Mouse (Mus musculus) frontal cortex, adult (tissue): ENCODE results near the gene Nrxn3.

ENCODE experiments used
- ATAC-seq: cut with Nextera tagmentation; 2 replicates; pipeline ENCODE4 v1.9.2; 2017; ENCODE audit warnings: mild to moderate bottlenecking, moderate library complexity, mixed read lengths; ENCODE audit not compliant: low TSS enrichment

Nrxn3 gene

GRCm38 (mm10) chr12:89953649-89954048 is 1231.0 kb downstream of the Nrxn3 start:
- no peak for ATAC-seq

GRCm38 (mm10) chr12:89954441-89955070 is 1231.9 kb downstream of the Nrxn3 start:
- no peak for ATAC-seq

GRCm38 (mm10) chr12:89963073-89963472 is 1240.4 kb downstream of the Nrxn3 start:
- ATAC-seq = no peak

GRCm38 (mm10) chr12:89976648-89977047 is 1254.0 kb downstream of the Nrxn3 start:
- no peak for ATAC-seq

- peak; percentile 95 for ATAC-seq
Observed at GRCm38 (mm10) chr12:89977479-89977878, 1254.8 kb downstream of the Nrxn3 start.

- ATAC-seq = no peak
Observed at GRCm38 (mm10) chr12:89979190-89979589, 1256.5 kb downstream of the Nrxn3 start.

GRCm38 (mm10) chr12:89982445-89982844 is 1259.8 kb downstream of the Nrxn3 start:
- no peak for ATAC-seq

GRCm38 (mm10) chr12:89983399-89983798 is 1260.7 kb downstream of the Nrxn3 start:
- no peak for ATAC-seq

- no peak for ATAC-seq
Observed at GRCm38 (mm10) chr12:89986219-89986618, 1263.5 kb downstream of the Nrxn3 start.

- ATAC-seq = no peak
Observed at GRCm38 (mm10) chr12:89993273-89993672, 1270.6 kb downstream of the Nrxn3 start.

- no peak for ATAC-seq
Observed at GRCm38 (mm10) chr12:89995392-89995791, 1272.7 kb downstream of the Nrxn3 start.

- peak; percentile 55 for ATAC-seq
Observed at GRCm38 (mm10) chr12:90010280-90010679, 1287.6 kb downstream of the Nrxn3 start.

- no peak for ATAC-seq
Observed at GRCm38 (mm10) chr12:90013958-90014357, 1291.3 kb downstream of the Nrxn3 start.

GRCm38 (mm10) chr12:90027023-90027422 is 1304.3 kb downstream of the Nrxn3 start:
- ATAC-seq = no peak

- no peak for ATAC-seq
Observed at GRCm38 (mm10) chr12:90041038-90041437, 1318.4 kb downstream of the Nrxn3 start.

GRCm38 (mm10) chr12:90056256-90056655 is 1333.6 kb downstream of the Nrxn3 start:
- no peak for ATAC-seq

- ATAC-seq = peak; percentile 45
Observed at GRCm38 (mm10) chr12:90059786-90060185, 1337.1 kb downstream of the Nrxn3 start.

- peak; percentile 34 for ATAC-seq
Observed at GRCm38 (mm10) chr12:90061312-90061711, 1338.6 kb downstream of the Nrxn3 start.

- no peak for ATAC-seq
Observed at GRCm38 (mm10) chr12:90062219-90062618, 1339.5 kb downstream of the Nrxn3 start.

GRCm38 (mm10) chr12:90063443-90063842 is 1340.8 kb downstream of the Nrxn3 start:
- ATAC-seq = no peak

- peak; percentile 69 for ATAC-seq
Observed at GRCm38 (mm10) chr12:90085862-90086261, 1363.2 kb downstream of the Nrxn3 start.

- no peak for ATAC-seq
Observed at GRCm38 (mm10) chr12:90095754-90096153, 1373.1 kb downstream of the Nrxn3 start.

GRCm38 (mm10) chr12:90113351-90113791 is 1390.7 kb downstream of the Nrxn3 start:
- peak; percentile 73 for ATAC-seq
